Mouse (Mus musculus) urinary bladder, adult 2 months (tissue): ENCODE results near the gene Ankrd33b. TPM values are rescaled to one million over a fixed set of nuclear protein-coding genes. Genes with fewer than 3 reads are reported as not detected.

Source experiments
- DNase-seq: peaks from one replicate; pipeline ENCODE4 v3.0.0; 2022; ENCODE audit warnings: low spot score
- polyA plus RNA-seq: library from polyadenylated mRNA; depleted of rRNA; stranded (reverse); fragments of >200 nt; gene quantifications from 2 replicates; pipeline ENCODE4 v1.2.3, GENCODE M21; 2012

Ankrd33b gene
- polyA plus RNA-seq, 1 experiment = 0.85 TPM

GRCm38 (mm10) chr15:31368556-31368955 lies 1.0 kb upstream of the Ankrd33b start:
- DNase-seq = no peak

GRCm38 (mm10) chr15:31366596-31367480 lies 688 bp downstream of the Ankrd33b start:
- DNase-seq = no peak

DNA sequence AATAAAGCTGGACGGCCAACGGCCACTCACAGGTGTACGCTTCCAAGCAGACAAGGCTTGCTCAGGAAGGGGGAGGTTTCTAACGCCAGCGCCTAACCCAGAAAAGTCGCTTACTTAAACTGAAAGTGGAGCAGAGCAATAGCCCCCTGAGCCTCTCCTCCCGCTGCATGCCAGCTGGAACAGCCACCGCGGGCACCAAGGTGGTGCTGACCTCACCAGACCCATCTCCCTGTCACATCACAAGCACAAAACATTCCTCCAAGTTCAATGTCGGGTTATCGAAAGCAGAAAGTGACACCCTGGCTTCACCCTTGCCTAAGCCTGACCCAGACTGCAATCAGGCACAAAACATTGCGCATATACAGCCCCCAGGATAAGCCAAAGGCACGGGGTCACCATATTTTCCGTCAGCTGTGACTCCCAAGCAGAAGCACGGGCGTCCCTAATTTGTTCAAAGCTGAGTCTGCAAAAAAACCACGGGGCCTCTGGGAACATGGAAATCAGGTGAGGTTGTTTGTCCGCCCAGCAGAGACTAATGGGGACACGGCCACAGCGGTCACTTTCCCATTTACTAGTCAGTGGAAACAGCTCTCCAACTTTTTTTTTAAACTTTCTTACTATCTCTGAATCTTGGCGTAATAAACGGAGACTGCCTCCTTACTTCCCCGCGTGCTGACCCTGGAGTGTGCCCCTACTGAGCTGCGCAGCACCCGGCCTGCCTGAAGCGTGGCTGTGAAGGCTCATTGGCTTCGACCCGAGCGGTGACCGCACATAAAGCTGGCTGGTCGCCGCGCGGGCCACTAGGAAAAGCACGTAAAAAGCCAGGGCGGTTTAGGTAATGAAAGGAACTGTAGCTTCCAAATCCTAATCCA lies 1.6 kb downstream of the Ankrd33b start:
- DNase-seq = no peak

- no peak for DNase-seq
Observed at GRCm38 (mm10) chr15:31365041-31365719, 2.3 kb downstream of the Ankrd33b start.

DNA sequence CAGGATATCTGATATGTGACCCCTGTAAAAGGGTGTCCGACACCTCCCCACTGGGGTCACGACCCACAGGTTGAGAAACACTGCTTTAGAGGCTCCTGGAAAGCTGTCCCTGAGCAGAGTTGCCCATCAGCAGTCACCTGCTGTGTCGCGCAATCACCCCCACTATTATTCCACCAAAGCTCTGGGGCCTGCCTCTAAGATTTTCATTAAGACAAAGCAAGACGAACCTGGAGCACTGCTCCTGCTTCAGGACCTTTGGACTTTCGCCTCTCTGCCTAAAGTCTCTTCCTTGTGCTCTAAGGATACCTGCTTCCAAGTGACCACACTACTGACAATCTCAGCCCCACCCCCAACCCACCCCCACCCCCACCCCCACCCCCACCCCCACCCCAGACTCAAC lies 3.1 kb downstream of the Ankrd33b start:
- no peak for DNase-seq

GRCm38 (mm10) chr15:31363981-31364361 lies 3.6 kb downstream of the Ankrd33b start:
- DNase-seq = no peak

DNA sequence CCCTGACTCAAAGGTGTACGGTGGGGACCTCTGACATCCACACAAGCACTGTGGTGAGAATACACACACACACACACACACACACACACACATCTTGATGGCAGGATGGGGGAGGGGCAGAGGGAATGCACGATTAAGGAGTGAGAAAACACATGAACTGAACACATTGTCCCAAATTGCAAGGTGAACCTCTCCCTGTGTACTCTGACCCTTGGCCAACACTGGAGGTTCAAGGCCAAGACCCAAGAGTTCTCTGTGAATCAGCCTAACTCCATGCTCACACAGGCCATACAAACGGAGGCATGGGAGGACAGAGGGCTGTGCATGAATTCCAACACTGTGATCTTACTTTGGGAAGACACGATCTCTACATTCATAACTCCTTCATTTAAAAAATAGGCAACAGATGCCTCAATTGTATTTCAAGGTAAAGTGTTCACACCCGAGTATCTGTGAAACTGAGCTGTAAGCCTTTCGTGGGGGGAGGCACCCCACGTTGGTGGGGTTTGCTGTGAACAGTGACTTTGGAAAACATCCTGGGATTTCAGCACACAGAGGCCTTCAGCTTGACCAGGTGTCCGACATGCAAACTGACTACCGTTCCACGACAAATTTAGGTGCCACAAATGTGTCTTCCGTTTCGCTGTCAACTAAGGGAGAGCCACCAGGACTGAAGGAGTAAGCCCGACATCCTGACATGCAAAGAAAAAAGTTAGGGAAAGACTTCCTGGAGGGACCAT lies 4.1 kb downstream of the Ankrd33b start:
- DNase-seq = no peak

DNA sequence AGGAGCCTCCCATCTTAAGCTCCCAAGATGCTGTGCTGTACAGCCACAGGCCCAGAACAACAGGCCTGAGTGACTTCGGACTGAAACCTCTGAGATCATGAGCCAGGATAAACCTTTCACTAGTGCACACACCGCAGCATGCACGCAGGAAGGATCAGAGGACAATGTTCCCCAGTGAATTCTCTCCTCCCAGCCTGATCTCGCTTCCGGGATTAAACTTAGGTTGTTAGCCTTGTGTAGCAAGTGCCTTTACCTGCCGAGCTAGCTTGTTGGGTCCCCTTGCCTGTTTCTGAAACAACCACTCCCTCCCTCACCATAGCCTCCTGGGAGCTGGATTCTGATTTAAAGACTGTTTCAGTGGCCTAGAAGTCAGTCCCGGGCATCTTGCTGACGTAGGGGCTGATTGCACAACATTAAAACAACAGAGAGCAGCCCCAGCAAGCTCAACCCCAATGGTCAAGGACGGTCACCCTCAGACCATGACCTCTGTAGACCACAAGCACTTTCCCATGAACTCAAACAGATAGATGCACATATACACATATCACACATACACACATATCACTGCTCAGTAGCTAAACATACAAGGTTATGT lies 6.2 kb downstream of the Ankrd33b start:
- no peak for DNase-seq

DNA sequence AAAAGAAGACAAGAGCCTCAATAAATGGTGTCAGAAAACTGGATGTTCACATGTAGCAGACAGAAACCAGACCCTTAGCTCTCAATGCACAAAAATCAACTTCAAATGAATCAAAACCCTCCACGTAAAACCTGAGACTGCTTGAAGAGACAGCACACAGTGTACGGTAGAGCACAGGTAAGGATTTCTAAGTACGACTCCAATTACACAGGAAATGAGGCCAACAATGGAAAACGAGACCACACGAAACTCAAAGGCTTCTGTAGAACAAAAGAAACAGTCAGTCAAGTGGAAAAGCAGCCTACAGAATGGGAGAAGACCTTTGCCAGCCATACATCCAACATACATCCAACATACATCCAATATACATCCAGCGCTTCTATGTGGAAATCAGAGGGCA lies 6.9 kb downstream of the Ankrd33b start:
- DNase-seq = no peak

GRCm38 (mm10) chr15:31359805-31360204 lies 7.7 kb downstream of the Ankrd33b start:
- DNase-seq = no peak

DNA sequence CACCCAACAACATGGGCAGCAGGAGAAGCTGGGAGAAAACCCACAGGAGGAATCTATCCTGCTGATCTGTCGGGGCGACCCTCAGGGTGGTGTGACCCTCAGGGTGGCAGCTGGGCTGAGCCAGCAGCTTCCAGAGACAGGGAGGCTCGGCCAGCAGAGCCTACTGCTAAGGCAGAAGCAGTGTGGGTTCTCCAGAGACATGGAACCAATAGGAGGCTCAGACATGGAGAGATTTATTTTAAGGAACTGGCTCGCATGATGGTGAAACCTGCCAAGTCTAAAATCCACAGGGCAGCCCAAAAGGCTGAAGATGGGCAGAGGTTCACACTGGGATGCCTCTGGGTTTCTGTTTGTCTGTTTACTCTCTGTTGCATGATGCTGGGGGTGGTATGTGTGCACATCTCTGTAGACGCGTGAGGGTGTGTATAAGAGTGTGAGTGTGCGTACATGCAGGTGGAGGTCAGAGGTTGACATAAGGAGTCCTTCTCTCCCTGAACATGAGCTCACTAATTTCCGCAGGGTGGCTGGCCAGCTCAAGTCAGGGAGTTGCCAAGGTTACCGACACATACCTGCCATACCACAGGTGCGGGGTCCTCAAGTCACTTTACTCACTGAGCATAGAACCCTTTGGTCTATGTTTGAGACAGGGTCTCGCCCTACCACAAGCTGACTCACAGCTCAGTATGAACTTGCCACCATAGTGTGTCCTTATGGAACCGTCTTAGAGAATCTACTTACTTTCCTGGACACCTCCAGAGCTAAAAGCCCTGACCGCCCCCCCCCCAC lies 14.8 kb downstream of the Ankrd33b start:
- no peak for DNase-seq

- DNase-seq = no peak
Observed at GRCm38 (mm10) chr15:31349810-31350341, 17.6 kb downstream of the Ankrd33b start.

DNA sequence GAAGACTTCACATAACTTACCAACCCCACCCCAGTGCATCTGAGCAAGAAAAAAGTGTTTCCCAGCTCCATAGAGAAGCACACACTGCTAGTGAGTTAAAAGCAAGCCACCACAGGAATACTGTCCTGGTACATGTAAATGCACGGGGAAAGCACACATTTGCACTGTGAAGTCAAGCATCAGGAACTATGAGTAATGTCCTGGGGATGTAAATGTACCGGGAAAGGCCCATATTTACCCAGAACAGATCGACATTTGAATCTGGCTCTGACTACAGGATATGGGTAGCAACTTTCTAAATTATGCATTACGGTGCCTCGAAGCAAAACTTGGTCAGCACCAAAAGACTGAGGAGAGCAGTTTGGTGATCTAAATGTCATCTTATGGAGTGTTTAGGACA lies 18.5 kb downstream of the Ankrd33b start:
- DNase-seq = no peak

DNA sequence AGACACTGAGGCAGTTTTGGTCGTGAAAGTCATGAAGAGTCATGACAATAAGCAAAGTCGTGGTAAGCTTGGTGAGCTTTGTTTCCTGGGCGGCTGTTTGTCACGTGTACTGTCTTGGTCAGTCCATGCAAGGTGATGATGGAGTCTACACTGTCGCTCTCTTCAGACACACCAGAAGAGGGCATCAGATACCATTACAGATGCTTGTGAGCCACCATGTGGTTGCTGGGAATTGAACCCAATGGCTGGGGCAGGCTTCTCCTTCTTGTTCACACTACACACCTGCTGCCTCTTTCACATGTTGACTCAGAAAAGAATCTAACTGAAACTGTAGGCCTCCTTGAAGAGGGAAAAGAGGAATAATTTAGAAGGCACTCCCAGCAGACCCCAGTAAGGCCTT lies 19.3 kb downstream of the Ankrd33b start:
- DNase-seq = no peak

DNA sequence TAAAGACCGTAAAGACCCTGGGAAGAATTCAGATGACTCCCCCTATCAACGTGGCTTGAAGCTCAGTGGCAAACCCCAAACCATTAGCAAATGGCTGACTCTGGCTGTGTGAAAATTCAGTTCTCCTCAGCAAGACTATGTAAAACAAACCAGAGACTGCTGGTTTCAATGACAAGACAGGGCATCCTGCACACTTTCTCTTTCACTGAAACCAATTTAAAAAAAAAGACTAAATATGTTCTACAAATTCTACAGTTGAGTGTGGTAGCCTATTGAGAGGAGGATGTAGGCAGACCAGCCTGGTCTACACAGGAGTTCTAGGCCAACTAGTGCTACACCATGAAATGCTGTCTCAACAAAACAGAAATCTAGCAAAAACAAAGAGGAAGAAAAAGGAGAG lies 21.0 kb downstream of the Ankrd33b start:
- DNase-seq = no peak

DNA sequence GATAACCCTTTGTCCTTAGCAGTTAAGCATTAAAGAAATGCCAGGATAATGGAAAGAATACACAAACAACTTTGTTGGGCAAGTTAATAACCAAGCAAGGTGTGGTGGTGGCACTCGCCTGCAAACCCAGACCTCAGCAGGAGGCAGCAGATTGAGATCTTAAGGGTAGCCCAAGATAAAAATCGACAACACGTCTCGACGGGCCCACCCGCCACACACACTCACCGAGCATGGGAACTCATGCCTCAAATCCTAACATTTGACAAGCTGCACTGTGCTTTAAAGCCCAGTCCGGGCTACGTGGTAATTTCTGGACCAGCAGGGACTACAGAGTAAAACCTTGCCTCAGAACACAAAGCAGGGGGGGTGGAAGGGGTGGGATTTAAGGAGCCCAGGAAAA lies 22.2 kb downstream of the Ankrd33b start:
- no peak for DNase-seq

DNA sequence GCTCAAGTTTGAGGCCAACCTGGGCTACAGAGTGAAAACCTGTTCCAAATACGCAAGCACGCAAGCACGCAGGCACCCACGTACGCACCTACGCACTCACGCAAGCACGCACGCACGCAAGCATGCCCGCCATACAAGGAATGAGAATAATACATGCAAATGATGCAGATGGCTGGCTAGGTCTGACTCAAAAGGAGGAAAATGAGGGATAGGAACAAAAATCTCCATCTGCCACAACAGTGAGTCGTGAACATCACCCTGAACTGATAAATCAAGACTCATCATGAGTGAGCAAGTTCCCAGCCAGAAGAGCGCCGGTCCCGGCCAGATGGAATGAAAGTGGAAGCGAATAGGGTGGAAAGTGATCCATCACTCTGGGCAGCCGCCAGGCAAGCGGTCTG lies 22.7 kb downstream of the Ankrd33b start:
- no peak for DNase-seq

DNA sequence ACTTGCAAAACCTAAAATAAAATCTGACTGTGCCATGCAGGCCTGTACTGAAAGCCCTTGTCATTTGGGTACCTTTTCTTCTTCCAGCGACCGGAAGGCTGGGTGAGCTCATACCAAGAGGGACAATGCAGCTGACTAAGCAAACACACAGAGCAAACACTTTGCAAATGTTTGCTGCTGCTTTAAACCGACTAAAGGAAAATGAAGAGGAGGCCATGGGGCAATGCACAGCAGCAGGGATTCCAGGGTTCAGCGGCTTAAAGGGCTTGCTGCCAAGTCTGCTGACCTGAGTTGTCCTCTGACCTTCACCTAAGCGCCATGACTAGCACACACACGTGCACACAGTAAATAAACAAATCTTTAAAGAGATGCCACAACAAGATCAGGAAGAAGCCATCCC lies 23.9 kb downstream of the Ankrd33b start:
- no peak for DNase-seq

GRCm38 (mm10) chr15:31342496-31342901 lies 25.0 kb downstream of the Ankrd33b start:
- no peak for DNase-seq

DNA sequence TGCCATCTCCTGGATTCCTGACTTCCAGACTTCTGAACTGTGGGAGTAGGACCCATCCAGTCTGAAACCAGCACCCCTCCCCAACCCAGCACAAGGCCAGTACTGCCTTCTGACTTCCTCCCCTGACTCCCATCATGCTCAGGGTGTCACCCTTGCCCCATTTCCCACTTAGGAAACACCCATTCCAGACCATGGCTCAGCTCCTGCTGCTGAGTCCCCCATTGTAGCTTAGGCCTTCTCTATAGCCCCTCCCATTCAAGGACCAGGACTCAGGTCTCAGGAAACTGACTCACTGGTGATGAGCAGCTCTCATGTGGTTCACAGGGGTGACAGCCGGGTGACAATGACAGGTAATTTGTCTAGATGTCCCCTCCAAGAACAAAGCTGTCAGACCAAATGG lies 25.5 kb downstream of the Ankrd33b start:
- no peak for DNase-seq
